Mouse (Mus musculus) hematopoietic stem cell, adult 5-6 weeks (primary cell): Measurements from ENCODE around the gene Slit3. TPM values are rescaled to one million over a fixed set of nuclear protein-coding genes. Genes with fewer than 3 reads are reported as not detected.

Source experiments
- ATAC-seq, 2 experiments: fragments of 125-278 bp in 1 of 2; replicated peaks in 1 of 2; 2 replicates each; pipeline ENCODE4 v1.8.0; 2016 to 2017; ENCODE audit warnings: inconsistent platforms in 2 of 2, mild to moderate bottlenecking in 2 of 2, moderate number of reproducible peaks in 2 of 2, low read depth in 1 of 2, moderate TSS enrichment in 1 of 2; ENCODE audit not compliant: low FRiP score in 2 of 2, poor library complexity in 2 of 2, severe bottlenecking in 2 of 2, insufficient read depth in 1 of 2, low TSS enrichment in 1 of 2
- total RNA-seq: library from RNA; stranded (forward); fragments of 172-1452, 232-1000 nt; gene quantifications from 2 replicates; pipeline ENCODE4 v1.2.3, GENCODE M21; 2017

The Slit3 gene
- total RNA-seq, 1 experiment from 2014 or later, result not detected

DNA sequence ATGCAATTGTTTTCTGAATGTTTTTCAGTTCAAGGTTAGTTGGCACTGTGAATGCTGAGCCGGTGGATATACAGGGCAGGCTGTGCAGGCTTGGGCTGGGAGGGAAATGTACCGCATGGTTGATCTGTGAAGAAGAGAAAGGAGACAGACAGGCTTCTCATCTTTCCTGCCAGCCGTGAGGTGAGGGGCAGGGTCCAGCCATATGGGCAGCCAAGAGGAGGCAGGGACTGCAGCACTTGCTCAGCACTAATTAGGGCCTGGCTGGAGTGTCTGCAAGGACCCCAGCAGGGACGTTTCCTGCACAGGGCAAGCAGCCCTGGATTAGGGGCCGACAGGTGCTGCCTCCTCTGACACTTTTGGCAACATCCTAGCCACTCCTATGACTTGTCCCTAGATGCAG, 184.1 kb downstream of the Slit3 start:
- ATAC-seq, result no peak

DNA sequence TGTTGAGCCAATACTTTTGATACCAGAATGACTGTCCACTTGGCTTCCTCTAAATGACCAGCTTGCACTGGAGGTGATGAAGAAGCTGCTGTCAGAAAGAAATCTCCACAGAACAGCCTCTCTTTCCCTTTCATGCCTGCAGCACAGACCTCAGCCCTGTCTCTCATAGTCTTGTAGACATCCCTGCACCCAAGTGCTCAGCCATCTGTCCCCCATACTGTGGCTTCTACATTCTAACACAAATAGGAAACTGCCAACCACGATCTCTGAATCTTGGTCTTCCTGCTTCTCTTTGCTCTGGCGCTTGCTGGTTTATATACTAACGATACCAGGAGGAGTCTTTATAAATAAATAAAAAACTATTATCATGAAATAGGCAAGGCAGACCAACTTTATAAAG, 184.9 kb downstream of the Slit3 start:
- ATAC-seq, result no peak

DNA sequence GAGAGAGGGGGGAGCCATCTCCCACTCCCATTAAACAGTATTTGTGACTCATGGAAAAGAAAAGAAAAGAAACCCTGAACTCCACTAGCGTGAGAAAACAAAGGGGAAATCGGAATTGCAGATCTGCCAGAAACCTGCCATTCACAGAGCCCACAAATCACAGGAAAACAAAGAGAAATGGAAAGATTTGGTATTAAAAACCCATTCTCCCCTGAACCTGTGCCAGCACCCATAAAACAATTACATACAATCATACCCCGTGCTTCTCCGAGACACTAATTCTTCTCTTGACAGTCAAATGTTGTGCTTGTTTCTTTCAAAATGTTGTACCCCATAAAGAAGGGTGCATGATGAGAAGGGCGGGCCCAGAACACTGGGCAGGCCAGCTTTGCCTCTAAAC, 185.9 kb downstream of the Slit3 start:
- ATAC-seq, result no peak

- ATAC-seq, result no peak
Measured at GRCm38 (mm10) chr11:35307992-35308391, 187.0 kb downstream of the Slit3 start.

DNA sequence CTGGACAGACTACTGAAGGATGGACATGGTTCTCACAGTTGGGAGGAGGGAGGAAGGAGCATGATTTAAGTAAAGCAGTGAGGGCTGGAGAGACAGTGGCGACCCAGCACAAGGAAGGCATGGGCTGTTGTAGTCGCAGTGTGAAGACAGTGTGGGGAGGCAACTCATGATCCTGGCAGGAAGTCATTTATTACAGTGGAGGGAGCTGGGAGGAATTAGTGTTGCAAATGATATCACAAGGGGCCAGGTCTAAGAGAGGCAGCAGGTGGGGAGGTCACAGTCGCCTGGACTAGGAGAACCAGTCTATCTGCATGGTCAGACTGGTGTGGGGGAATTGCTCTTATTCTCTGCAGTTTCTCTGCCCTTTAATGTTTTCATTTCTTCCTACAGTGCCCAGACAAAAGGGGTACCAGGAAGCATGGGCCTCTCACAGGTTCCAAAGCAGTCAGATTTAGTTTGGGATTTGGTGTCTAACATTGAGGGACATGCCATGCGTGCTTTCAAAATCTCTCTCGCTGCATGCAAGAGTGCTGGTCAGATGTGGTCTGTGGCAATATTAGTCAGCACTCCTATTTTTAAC, 194.5 kb downstream of the Slit3 start:
- no peak for ATAC-seq

DNA sequence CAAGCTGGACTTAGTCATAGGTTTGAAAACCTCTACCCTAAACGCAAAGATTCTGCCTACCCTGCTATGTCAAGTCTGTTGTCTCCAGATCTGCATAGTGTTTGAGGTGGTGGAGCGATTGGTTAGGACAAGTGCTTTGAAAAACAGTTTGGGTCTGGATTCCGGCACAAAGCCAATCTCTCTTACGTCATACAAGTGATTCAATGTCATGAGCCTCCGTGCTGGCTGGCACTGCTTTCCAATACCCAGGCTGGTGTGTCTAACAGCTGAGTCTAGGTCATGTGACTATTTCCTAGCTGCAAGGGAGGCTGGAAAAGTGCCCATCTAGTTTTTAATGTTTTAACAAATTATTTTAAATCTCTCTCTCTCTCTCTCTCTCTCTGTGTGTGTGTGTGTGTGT, 196.2 kb downstream of the Slit3 start:
- no peak for ATAC-seq

DNA sequence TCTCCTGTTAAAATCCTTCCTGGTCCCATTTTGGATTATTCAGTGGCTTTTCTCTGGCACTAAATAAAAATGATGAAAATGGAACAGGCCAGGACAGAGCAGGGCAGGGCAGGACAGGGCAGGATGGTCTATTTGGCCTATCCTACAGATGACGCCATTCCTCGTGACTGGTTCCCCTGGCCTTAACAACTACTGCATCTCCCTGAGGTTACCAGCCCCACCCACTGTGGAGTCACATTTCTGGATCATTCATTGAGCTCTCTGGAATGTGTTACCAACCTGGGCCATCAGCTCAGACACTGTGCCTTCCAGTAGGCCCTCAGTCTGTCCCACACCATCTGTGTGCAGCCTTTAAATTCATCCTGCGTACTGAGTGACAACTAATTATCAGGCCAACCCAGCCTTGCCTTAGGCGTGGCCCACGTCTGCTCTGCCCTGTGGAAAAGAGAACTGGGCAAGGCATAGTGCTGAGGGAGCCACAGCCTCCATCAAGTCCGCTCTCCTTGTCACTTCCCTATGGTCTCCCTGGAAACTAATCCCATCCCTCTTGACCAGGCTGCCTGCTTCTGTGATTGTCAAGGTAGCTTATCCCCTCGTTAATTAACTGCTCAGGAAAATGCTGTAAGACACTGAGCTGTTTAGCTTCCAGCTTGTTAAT, 196.9 kb downstream of the Slit3 start:
- ATAC-seq, result no peak

GRCm38 (mm10) chr11:35318433-35319020, 197.5 kb downstream of the Slit3 start:
- no peak for ATAC-seq

DNA sequence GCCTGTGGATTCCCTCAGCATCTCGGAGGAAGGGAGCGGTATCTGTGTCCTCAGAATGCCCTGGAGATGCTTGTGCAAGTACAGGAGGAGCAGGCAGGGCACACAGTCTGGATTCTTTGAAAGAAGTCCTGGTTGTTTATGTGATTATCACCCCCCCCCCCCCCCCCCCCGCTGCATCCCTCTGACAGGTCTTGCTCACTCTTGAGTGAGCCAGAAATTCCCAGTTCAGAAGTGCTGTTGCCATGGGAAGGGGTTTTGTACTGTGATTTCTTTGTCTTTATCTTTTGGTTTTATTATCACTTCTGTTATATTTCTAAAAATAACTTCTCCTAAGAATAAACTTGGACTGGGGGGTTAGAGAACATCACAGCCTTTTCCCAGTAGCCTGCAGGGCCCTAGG, 199.5 kb downstream of the Slit3 start:
- ATAC-seq, result no peak

GRCm38 (mm10) chr11:35324397-35324796, 203.4 kb downstream of the Slit3 start:
- ATAC-seq, result no peak

- ATAC-seq, result no peak
Measured at GRCm38 (mm10) chr11:35325131-35325995, 204.3 kb downstream of the Slit3 start.

DNA sequence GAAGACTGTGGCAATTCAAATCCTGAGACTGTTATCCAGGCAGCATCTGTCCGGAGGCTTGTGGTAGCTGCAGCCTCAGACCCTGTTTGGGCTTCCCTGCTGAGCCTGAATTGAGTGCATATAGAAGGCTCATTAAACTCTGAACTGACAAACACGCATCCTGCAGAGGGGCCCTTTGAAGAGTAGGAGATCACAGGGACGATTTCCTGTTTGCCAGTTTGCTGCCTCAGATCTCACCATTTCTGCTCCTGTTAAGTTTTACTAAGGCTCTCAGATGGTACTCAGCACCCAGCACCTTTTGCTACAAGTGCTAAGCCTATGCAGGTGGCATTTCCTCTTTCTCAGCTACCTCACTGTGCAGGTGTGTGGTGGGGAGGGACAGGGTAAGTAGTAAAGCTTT, 205.3 kb downstream of the Slit3 start:
- ATAC-seq, result no peak

- ATAC-seq, result no peak
Measured at GRCm38 (mm10) chr11:35327899-35328298, 206.9 kb downstream of the Slit3 start.

DNA sequence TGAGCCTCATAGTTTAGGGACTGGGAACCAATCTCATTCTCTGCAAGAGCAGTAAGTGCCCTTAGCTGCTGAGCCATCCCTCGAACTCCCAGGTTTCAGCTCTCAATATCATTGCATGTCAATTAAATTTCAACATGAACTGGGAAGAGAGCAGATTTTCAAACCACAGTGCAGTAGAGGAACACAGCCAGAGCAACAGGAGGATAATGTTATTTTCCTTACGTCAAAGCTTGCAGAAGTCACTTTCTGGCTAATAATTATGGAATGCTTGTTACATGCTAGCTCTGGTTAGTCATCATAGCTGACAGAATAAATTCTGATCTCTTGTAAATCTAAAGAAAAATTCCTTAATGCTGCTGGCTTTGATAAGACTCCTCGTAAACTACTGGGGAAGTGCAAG, 210.5 kb downstream of the Slit3 start:
- no peak for ATAC-seq

DNA sequence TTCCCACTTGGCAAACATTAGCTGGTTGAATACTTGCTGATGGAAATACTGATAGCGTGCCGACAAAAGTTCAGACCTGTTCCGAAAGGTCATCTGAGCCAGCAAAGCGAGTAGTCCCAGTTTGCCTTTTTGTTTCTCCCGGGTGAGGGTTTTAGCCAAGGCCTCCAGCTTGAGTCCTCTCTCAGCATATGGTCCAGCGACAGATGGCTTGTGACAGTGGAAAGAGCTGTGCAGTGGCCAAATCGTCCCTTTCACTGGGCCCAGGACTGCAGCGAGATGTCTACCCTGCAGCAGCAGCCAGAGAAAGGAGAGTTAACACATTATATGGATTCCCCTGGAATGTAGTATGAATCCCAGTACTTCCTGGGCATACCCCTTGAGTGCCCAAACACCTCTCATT, 215.5 kb downstream of the Slit3 start:
- ATAC-seq, result no peak

- no peak for ATAC-seq
Measured at GRCm38 (mm10) chr11:35337493-35337892, 216.5 kb downstream of the Slit3 start.

DNA sequence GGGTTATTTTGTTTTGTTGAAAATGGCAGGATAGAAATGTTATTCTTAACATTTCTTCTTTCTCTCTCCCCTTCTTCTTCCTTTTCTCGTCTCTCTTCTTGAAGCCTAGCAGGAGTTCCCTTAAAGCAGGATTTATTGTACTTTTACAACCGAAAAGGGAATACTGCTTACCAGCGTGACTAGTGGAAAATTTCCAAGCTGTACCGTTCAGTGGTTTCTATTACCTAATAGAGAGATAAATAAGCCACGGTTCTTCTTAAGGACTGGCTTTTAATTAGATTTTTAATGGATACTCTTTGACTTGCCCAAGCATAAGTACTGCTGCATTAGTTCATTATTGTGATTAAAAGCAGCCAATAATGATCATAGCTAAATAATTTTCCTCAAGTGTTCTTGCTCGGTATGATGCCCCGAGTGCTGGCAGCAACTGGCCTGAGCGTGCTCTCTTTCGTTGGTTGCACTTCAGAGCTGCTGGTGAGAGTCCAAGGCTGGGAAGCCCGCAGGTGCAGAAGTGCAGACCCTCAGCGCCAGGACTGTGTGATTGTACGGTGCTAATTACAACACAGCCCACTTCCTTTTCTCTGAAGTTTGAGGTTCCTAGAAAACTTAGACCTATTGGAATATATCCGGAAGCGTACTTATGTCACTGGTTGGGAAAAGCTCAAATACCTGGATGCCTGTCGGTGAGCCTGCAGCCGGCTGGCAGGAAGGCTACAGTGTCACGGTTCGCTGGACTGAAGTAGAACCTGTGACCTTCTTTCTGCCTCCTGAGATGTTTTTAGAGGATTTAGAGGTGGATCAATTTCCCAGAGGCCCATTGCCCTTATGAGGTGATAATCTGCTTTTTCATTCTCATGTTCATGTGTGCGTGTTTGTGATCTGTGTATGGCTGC, 217.1 kb downstream of the Slit3 start:
- ATAC-seq, result no peak
